Mouse (Mus musculus) hindbrain, embryonic 11.5 days (tissue): ENCODE measurements at regions not wholly inside any gene's neighbourhood (a gene's known extent, or its start where the extent isn't known, plus 50 kb on each side); places are given as distances from the start of the nearest gene placed in this dataset.
A peak's percentile ranks its signal among the peaks of the same experiment; 100 is the strongest.

ENCODE experiments used
- ATAC-seq: fragments of 200-750 bp; cut with Nextera tagmentation; 2 replicates; pipeline ENCODE4 v1.8.0; 2017; ENCODE audit warnings: mild to moderate bottlenecking, moderate TSS enrichment, moderate library complexity; ENCODE audit not compliant: low FRiP score
- DNase-seq: peaks from one replicate; pipeline ENCODE4 v3.0.0-alpha.2; 2015; ENCODE audit warnings: low spot score
- H3K27ac ChIP-seq: fragments of 300-500 bp; sonication (generic); 2 replicates; pipeline ENCODE4 v1.5.1; 2014; ENCODE audit warnings: mild to moderate bottlenecking, low read depth, low read length
- H3K27me3 ChIP-seq: fragments of 300-500 bp; sonication (generic); 2 replicates; pipeline ENCODE4 v1.6.1; 2014; ENCODE audit warnings: mild to moderate bottlenecking, low read length, moderate library complexity, mixed read lengths; ENCODE audit not compliant: control insufficient read depth, insufficient read depth
- H3K36me3 ChIP-seq: fragments of 300-500 bp; sonication (generic); 2 replicates; pipeline ENCODE4 v1.6.1; 2014; ENCODE audit warnings: mild to moderate bottlenecking, low read length, moderate library complexity, mixed read lengths; ENCODE audit not compliant: control insufficient read depth, insufficient read depth
- H3K4me1 ChIP-seq: fragments of 300-500 bp; sonication (generic); replicated peaks from 2 replicates; pipeline ENCODE4 v1.6.1; 2014; ENCODE audit warnings: low read length, mixed read lengths; ENCODE audit not compliant: control insufficient read depth, insufficient read depth
- H3K4me2 ChIP-seq: fragments of 300-500 bp; sonication (generic); replicated peaks from 2 replicates; pipeline ENCODE4 v1.6.1; 2014; ENCODE audit warnings: mild to moderate bottlenecking, low read depth, low read length
- H3K4me3 ChIP-seq: fragments of 300-500 bp; sonication (generic); 2 replicates; pipeline ENCODE4 v1.5.1; 2014; ENCODE audit warnings: low read depth, low read length
- H3K9ac ChIP-seq: fragments of 300-500 bp; sonication (generic); 2 replicates; pipeline ENCODE4 v1.6.1; 2014; ENCODE audit warnings: low read depth, low read length
- H3K9me3 ChIP-seq: fragments of 300-500 bp; sonication (generic); 2 replicates; pipeline ENCODE4 v1.6.1; 2016; ENCODE audit warnings: low read length; ENCODE audit not compliant: control insufficient read depth
- WGBS: fragments of 180-500 bp; shearing (Covaris S2); extraction: QIAGEN DNeasy Blood & Tissue Kit; methylation state at CpG from one replicate; pipeline ENCODE4 v1.1.7; 2014; 5-methylcytosine and 5-hydroxymethylcytosine counted together

DNA sequence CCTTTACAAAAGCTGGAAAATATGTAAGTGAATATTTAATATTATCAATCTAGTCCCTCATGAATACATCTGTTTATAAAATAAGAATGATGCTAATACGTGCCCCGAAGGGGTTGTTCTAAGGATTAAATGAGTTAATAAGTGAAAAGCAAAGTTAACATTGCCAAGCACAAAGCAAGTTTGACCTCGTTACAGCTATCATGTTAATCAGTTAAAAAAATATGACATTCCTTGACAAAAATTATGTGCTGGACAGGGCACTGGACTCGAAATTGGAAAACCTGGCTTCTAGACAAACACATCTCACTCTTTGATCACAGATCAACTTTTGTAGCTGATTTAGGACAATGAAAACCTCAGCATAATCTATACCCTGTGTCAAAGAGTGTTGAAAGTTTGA lies 125.8 kb upstream of the Usp24 start:
- DNase-seq = no peak
- H3K4me3 ChIP-seq = no peak overlapping the region
- no peaks in the 10 kb centered on the region for H3K9me3 ChIP-seq
- 86% methylated on average over 4 of the region's 4 CpGs for WGBS
- no peaks in the 10 kb centered on the region for H3K36me3 ChIP-seq
- no peak for ATAC-seq
- no peak overlapping the region for H3K4me2 ChIP-seq
- H3K27ac ChIP-seq = no peak overlapping the region
- no peaks in the 10 kb centered on the region for H3K27me3 ChIP-seq
- no peak overlapping the region for H3K9ac ChIP-seq
- H3K4me1 ChIP-seq = no peaks in the 10 kb centered on the region

DNA sequence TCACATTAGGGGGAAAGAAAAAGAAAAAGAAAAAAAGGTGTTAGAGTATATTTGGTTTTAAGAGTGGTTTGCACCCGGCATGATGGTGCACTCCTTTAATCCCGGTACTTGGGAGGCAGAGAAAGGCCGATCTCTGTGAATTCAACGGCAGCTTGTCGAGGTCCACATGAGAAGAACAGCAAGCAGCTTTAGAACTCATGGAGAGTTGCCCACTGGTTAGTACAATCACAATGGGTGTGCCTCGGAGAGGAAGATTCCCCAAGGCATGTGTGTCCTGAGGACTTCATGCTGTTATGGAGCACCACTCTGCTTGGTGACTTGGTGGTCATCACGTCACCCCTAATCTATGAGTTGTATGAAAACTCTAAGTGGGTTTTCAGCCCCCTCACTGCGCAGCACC lies 124.7 kb upstream of the Usp24 start:
- Histone ChIP-seq H3K4me2 (no peak overlapping the region), H3K9ac (no peak overlapping the region), H3K36me3 (no peaks in the 10 kb centered on the region), H3K4me1 (no peaks in the 10 kb centered on the region), H3K27ac (no peak overlapping the region), H3K9me3 (no peaks in the 10 kb centered on the region), H3K27me3 (no peaks in the 10 kb centered on the region), H3K4me3 (no peak overlapping the region)
- no peak for ATAC-seq
- WGBS = 87% methylated on average over 8 of the region's 8 CpGs
- no peak for DNase-seq

DNA sequence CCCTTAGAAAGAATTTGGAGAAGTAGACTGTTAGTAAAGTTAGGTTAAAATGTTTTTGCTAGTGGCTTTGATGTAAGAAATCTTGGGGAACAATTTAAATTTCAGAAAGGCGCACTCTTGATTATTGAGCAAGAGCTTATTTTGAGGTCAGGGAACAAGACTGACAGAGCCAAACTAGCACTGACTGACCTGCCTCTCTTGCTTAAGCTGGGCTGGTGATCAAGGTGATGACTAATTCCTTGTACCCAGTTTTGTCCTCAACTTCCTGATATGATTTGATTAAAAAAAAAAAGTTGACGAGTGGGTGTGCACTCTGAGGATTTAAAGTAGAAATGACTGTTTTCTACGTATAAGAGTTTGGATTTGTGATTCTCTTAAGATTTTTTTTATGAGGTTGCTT lies 124.2 kb upstream of the Usp24 start:
- Histone ChIP-seq H3K27me3 (no peaks in the 10 kb centered on the region), H3K4me1 (no peaks in the 10 kb centered on the region), H3K4me2 (no peak overlapping the region), H3K4me3 (no peak overlapping the region), H3K27ac (no peak overlapping the region), H3K36me3 (no peaks in the 10 kb centered on the region), H3K9me3 (no peaks in the 10 kb centered on the region), H3K9ac (no peak overlapping the region)
- WGBS = 97% methylated on average over 3 of the region's 3 CpGs
- ATAC-seq (no peak), DNase-seq (no peak)

DNA sequence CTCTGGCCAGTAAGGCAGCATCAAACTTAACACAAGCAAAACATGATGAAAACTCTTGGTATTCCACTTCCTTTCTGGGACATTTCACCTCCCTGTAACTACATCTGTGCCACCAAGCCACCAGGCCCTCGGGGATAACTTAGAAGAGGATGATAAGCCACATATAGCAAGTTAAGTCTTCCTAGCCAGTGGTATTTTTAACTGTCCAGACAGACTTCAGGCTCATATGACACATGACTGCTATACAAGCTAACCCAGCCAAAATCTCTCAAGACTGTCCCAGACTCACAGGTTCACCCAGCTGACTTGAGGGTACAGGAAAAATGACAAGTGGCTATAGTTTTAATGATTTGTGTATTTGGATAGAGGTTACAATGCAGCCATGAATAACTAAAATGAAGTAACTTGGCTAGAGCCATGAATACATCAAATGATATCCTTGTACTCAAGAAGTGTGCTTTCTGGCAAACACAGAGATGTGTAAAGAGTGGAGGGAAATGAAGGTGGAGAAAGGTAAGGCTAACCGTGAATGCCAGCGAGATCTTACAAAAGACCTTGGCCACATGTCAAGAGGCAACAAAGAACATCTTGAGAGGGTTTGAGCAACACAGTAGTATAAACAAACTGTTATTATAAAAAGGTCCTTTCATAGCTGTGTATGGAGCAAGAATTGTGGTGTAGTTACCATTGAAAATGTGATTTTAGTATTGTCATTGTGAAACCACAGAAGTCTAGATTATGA lies 122.6 kb upstream of the Usp24 start:
- no peaks in the 10 kb centered on the region for H3K27me3 ChIP-seq
- no peak overlapping the region for H3K9ac ChIP-seq
- H3K4me1 ChIP-seq = no peaks in the 10 kb centered on the region
- no peak overlapping the region for H3K27ac ChIP-seq
- DNase-seq = no peak
- no peak for ATAC-seq
- no peaks in the 10 kb centered on the region for H3K36me3 ChIP-seq
- H3K4me3 ChIP-seq = no peak overlapping the region
- H3K4me2 ChIP-seq = no peak overlapping the region
- H3K9me3 ChIP-seq = no peaks in the 10 kb centered on the region
- 77% methylated on average over 3 of the region's 3 CpGs for WGBS

- WGBS = 80% methylated on average over 3 of the region's 3 CpGs
- no peaks in the 10 kb centered on the region for H3K36me3 ChIP-seq
- peaks cover 3% of the 10 kb centered on the region; the same call in 1 of the 2 replicates for H3K4me1 ChIP-seq
- no peak for DNase-seq
- no peak overlapping the region for H3K4me3 ChIP-seq
- H3K27ac ChIP-seq = no peak overlapping the region
- H3K9ac ChIP-seq = no peak overlapping the region
- no peak overlapping the region for H3K4me2 ChIP-seq
- no peaks in the 10 kb centered on the region for H3K9me3 ChIP-seq
- ATAC-seq = no peak
- H3K27me3 ChIP-seq = no peaks in the 10 kb centered on the region
These were observed 120.4 kb upstream of the Usp24 start for GRCm38 (mm10) chr4:106195497-106196166.

GRCm38 (mm10) chr4:106199833-106200232 lies 116.2 kb upstream of the Usp24 start:
- Histone ChIP-seq H3K9ac (no peak overlapping the region), H3K4me3 (no peak overlapping the region), H3K36me3 (no peaks in the 10 kb centered on the region), H3K27ac (no peak overlapping the region), H3K4me2 (0 out of 2 replicates have a peak overlapping the region, but pooled peaks have one; percentile 15), H3K27me3 (no peaks in the 10 kb centered on the region), H3K9me3 (no peaks in the 10 kb centered on the region), H3K4me1 (peaks cover 3% of the 10 kb centered on the region; the same call in 1 of the 2 replicates)
- ATAC-seq (peak; percentile 45; the same call in 1 of the 2 replicates), DNase-seq (peak; percentile 36)
- 4% methylated on average over 11 of the region's 11 CpGs for WGBS

GRCm38 (mm10) chr4:106200241-106200640 lies 115.8 kb upstream of the Usp24 start:
- Histone ChIP-seq H3K4me3 (no peak overlapping the region), H3K36me3 (no peaks in the 10 kb centered on the region), H3K9me3 (no peaks in the 10 kb centered on the region), H3K9ac (no peak overlapping the region), H3K4me2 (0 out of 2 replicates have a peak overlapping the region, but pooled peaks have one; percentile 15), H3K27ac (no peak overlapping the region), H3K27me3 (no peaks in the 10 kb centered on the region), H3K4me1 (peaks cover 3% of the 10 kb centered on the region; the same call in 1 of the 2 replicates)
- DNase-seq = peak; percentile 37
- peak; percentile 53; the same call in 1 of the 2 replicates for ATAC-seq
- WGBS = 44% methylated on average over 6 of the region's 6 CpGs

GRCm38 (mm10) chr4:106202554-106202953 lies 113.5 kb upstream of the Usp24 start:
- no peaks in the 10 kb centered on the region for H3K36me3 ChIP-seq
- no peaks in the 10 kb centered on the region for H3K9me3 ChIP-seq
- no peak overlapping the region for H3K4me3 ChIP-seq
- H3K27me3 ChIP-seq = no peaks in the 10 kb centered on the region
- peak; percentile 45; the same call in 1 of the 2 replicates for ATAC-seq
- no peak overlapping the region for H3K9ac ChIP-seq
- WGBS = 35% methylated on average over 3 of the region's 3 CpGs
- no peak overlapping the region for H3K27ac ChIP-seq
- H3K4me1 ChIP-seq = peaks cover 3% of the 10 kb centered on the region; the same call in 1 of the 2 replicates
- DNase-seq = peak; percentile 15
- H3K4me2 ChIP-seq = no peak overlapping the region

DNA sequence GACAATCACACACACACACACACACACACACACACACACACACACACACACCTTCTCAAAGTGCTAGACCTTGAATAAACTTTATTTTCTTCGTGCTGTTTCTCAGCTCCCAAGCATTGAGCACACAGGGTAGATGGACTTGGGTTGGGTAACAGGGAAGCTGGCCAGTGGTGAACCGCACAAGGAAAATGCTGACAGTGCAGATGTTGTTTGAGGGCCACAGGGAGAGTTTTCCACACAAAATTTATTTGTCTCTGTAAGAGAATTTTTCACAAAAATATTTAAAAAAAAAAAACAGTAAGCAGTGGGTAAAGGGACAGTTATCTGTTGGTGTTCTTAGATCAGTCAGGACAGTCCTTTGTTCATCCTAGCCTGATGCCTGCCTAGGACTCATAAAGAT lies 110.8 kb upstream of the Usp24 start:
- H3K9me3 ChIP-seq = no peaks in the 10 kb centered on the region
- H3K4me1 ChIP-seq = 0 out of 2 replicates have a peak, but pooled peaks cover 1% of the 10 kb centered on the region
- H3K36me3 ChIP-seq = no peaks in the 10 kb centered on the region
- WGBS = 86% methylated on average over 2 of the region's 2 CpGs
- no peak overlapping the region for H3K27ac ChIP-seq
- no peaks in the 10 kb centered on the region for H3K27me3 ChIP-seq
- DNase-seq = no peak
- H3K9ac ChIP-seq = no peak overlapping the region
- H3K4me2 ChIP-seq = no peak overlapping the region
- H3K4me3 ChIP-seq = no peak overlapping the region
- ATAC-seq = no peak
